Mouse (Mus musculus) gastrocnemius, postnatal 36 days (tissue): ENCODE results near the gene AC109138.7. TPM values are rescaled to one million over a fixed set of nuclear protein-coding genes. Genes with fewer than 3 reads are reported as not detected.
"Not testable (repeated sequence)": the region's sequence is repeated elsewhere in the genome, so short reads cannot be mapped to it uniquely, and the experiment has no call there.

Experiments
- DNase-seq, 2 experiments: peaks; one replicate each; pipeline ENCODE4 v3.0.0; 2022
- intact Hi-C: fragments of 180-260 bp; cut with DNase I; formaldehyde crosslinking; loops from one replicate; pipeline ENCODE4 v1.15.1; 2025
- total RNA-seq, 2 experiments: library from RNA; stranded (reverse); gene quantifications; 2 replicates each; pipeline ENCODE4 v1.2.3; 2021

AC109138.7 gene
- total RNA-seq, 2 experiments from 2014 or later: not detected

- DNase-seq: no peak
- intact Hi-C loops: no loop called here
Observed at GRCm38 (mm10) chr19:4232186-4232572, 18.0 kb downstream of the AC109138.7 start.

- intact Hi-C loops: no loop called here
- no peak for DNase-seq
Observed at GRCm38 (mm10) chr19:4232651-4233050, 18.5 kb downstream of the AC109138.7 start.

GRCm38 (mm10) chr19:4234548-4234947 is 20.4 kb downstream of the AC109138.7 start:
- intact Hi-C loops: no loop called here
- DNase-seq: no peak

GRCm38 (mm10) chr19:4240247-4240668 is 26.1 kb downstream of the AC109138.7 start:
- intact Hi-C loops: no loop called here
- no peak for DNase-seq

- DNase-seq: no peak
- intact Hi-C loops: no loop called here
Observed at GRCm38 (mm10) chr19:4242416-4242815, 28.3 kb downstream of the AC109138.7 start.

GRCm38 (mm10) chr19:4244775-4245174 is 30.6 kb downstream of the AC109138.7 start:
- intact Hi-C loops: no loop called here
- no peak for DNase-seq

GRCm38 (mm10) chr19:4247010-4247409 is 32.9 kb downstream of the AC109138.7 start:
- intact Hi-C loops: no loop called here

GRCm38 (mm10) chr19:4248683-4249082 is 34.5 kb downstream of the AC109138.7 start:
- intact Hi-C loops, DNase-seq: not testable (repeated sequence)

More at GRCm38 (mm10) chr19:4247010-4247409, 32.9 kb downstream of the AC109138.7 start:
- DNase-seq: no peak

GRCm38 (mm10) chr19:4254230-4254629 is 40.1 kb downstream of the AC109138.7 start:
- intact Hi-C loops: no loop called here
- DNase-seq: no peak

- intact Hi-C loops: loop anchor here (2.0 kb wide), 1 partner anchor 51 kb away; the partner anchor contains the start of gene Grk2
Observed at GRCm38 (mm10) chr19:4255583-4256162, 41.5 kb downstream of the AC109138.7 start.

GRCm38 (mm10) chr19:4257216-4257896 is 43.2 kb downstream of the AC109138.7 start:
- intact Hi-C loops: loop anchor here (2.0 kb wide), 1 partner anchor 49 kb away; the partner anchor contains the start of gene Grk2
- peak; percentile 90 to 91 for DNase-seq

More at GRCm38 (mm10) chr19:4255583-4256162, 41.5 kb downstream of the AC109138.7 start:
- DNase-seq: no peak

- intact Hi-C loops: loop anchor here (2.0 kb wide), 1 partner anchor 49 kb away; the partner anchor contains the start of gene Grk2
- no peak for DNase-seq
Observed at GRCm38 (mm10) chr19:4257897-4258252, 43.7 kb downstream of the AC109138.7 start.

GRCm38 (mm10) chr19:4261038-4261698 is 47.0 kb downstream of the AC109138.7 start:
- DNase-seq: no peak
- intact Hi-C loops: loop anchor here (10.0 kb wide), 1 partner anchor 154 kb away; no protein-coding TSS in a partner anchor

- DNase-seq: no peak
- intact Hi-C loops: loop anchor here (10.0 kb wide), 1 partner anchor 152 kb away; no protein-coding TSS in a partner anchor
Observed at GRCm38 (mm10) chr19:4262756-4263155, 48.6 kb downstream of the AC109138.7 start.

- DNase-seq: no peak
- intact Hi-C loops: loop anchor here (10.0 kb wide), 1 partner anchor 151 kb away; no protein-coding TSS in a partner anchor
Observed at GRCm38 (mm10) chr19:4263702-4264101, 49.5 kb downstream of the AC109138.7 start.

GRCm38 (mm10) chr19:4264171-4264780 is 50.1 kb downstream of the AC109138.7 start:
- DNase-seq: no peak
- intact Hi-C loops: loop anchor here (10.0 kb wide), 1 partner anchor 151 kb away; no protein-coding TSS in a partner anchor

- no peak for DNase-seq
- intact Hi-C loops: loop anchor here (10.0 kb wide), 1 partner anchor 149 kb away; no protein-coding TSS in a partner anchor
Observed at GRCm38 (mm10) chr19:4265956-4266355, 51.8 kb downstream of the AC109138.7 start.

GRCm38 (mm10) chr19:4268566-4269361 is 54.6 kb downstream of the AC109138.7 start, which contains the start of gene Ssh3:
Ssh3 (minus strand) TSS chr19:4269180.
- intact Hi-C loops: loop anchor here (10.0 kb wide), 1 partner anchor 146 kb away; no protein-coding TSS in a partner anchor
- DNase-seq: peak; percentile 40 to 47

- intact Hi-C loops: no loop called here
- no peak for DNase-seq
Observed at GRCm38 (mm10) chr19:4270187-4270586, 56.0 kb downstream of the AC109138.7 start.

- no peak for DNase-seq
- intact Hi-C loops: no loop called here
Observed at GRCm38 (mm10) chr19:4270972-4271371, 56.8 kb downstream of the AC109138.7 start.
